Mouse (Mus musculus) layer of hippocampus, adult 18-20 months (tissue): ENCODE measurements at regions not wholly inside any gene's neighbourhood (a gene's known extent, or its start where the extent isn't known, plus 50 kb on each side); places are given as distances from the start of the nearest gene placed in this dataset.

Experiments
- DNase-seq, 2 experiments: peaks; one replicate each; pipeline ENCODE4 v3.0.0; 2022; ENCODE audit warnings: low spot score in 2 of 2

GRCm38 (mm10) chr9:80688481-80689086, 223.3 kb upstream of the Impg1 start:
- no peak for DNase-seq

GRCm38 (mm10) chr9:80683030-80683692, 217.9 kb upstream of the Impg1 start:
- no peak for DNase-seq

- DNase-seq: no peak
Observed at GRCm38 (mm10) chr9:80681709-80682108, 216.4 kb upstream of the Impg1 start.

- no peak for DNase-seq
Observed at GRCm38 (mm10) chr9:80671483-80671882, 206.2 kb upstream of the Impg1 start.

- DNase-seq: no peak
Observed at GRCm38 (mm10) chr9:80668575-80669248, 203.4 kb upstream of the Impg1 start.

- no peak for DNase-seq
Observed at GRCm38 (mm10) chr9:80658755-80659154, 193.5 kb upstream of the Impg1 start.

DNA sequence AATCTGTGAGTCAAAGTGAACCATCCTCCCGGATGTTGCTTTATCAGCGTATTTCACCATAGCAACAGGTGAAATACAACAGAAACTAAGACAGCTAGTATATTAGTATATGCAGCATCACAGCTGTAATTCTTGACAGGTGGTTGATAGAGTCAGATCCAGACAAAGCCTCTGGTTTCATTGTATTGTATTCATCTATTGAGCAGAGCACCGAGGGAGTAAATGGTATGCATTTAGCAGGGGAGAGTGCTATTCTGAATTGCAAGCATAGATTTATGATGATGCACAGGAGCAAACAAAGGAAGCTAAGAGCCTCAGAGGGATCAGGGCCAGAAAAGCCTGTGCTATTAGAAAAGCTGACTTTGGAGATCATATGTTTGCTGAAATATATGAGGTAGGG, 149.8 kb upstream of the Impg1 start:
- DNase-seq: no peak

DNA sequence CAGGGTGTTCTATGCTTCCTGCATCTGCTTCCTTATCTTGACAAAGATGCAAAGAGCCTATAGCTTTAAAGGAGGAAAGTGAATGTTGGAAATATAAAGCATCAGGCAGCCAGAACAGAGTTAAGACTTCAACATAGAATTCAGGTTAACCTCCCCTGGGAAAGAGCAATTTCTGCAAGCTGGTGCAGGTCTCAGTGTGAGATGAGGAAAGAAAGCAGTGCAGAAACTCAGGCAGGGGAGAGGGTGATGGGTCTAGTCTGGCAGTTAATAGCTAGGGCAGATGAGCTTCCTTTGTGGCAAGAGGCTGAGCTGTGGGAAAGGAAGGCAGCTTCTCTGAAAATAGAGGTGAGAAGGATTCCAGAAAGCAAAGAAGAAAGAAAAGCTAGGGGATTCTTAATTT, 134.7 kb upstream of the Impg1 start:
- no peak for DNase-seq

DNA sequence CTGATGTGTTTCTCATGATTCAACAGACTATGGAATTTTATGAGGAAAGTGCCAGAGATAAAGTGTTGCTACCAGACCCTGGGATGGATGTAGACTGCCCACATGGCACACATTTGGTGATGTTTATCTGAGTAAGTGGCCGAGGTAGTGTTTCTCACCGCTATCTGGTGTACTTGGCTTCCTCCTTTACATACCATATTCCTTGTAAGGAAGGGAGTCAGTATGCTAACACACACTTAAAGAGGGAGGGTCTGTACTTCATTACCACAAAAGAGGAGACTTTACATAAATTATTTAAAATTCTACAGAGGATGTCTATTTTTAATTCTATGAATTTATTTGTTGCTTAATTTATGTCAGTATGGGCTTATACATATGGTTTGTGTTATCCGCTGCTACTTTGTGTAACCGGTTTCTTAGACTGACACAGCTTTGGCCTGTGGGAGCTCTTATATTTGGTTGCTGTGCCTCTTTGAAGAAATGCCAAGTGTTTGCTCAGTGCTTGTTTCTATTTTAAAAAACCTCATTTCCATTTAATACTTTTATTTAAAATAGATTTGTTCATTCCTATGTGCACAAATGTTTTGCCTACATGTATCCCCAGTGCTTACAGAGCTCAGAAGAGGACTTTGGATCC, 100.2 kb upstream of the Impg1 start:
- DNase-seq: no peak

DNA sequence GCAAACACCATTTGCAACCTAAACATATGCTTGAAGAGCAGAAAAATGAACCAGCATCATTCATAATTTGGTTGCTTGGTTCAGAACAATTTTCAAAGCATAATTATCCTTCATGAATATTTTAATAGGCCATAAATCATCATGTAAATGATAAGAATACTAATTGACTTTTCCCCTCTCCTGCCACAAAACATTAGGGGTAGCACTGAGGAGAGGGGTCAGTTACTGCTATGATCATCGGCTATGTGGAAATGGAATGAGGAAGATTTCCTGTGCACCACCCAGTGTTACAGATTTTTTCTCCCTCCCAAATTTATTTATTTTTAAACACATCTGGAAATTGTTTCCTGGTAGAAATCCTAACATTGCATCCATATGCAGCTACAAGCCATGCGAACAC, 98.4 kb upstream of the Impg1 start:
- DNase-seq: no peak

- no peak for DNase-seq
Observed at GRCm38 (mm10) chr9:80555531-80556067, 90.3 kb upstream of the Impg1 start.
